Mouse (Mus musculus): Measurements from ENCODE around the gene Adamtsl1. TPM values are rescaled to one million over a fixed set of nuclear protein-coding genes. Genes with fewer than 3 reads are reported as not detected.

The Adamtsl1 gene
- polyA plus RNA-seq, 1 experiment from 2014 or later = 5.2 TPM

GRCm38 (mm10) chr4:85764015-85764450 is 250.1 kb downstream of the Adamtsl1 start:
- ATAC-seq = no peak

DNA sequence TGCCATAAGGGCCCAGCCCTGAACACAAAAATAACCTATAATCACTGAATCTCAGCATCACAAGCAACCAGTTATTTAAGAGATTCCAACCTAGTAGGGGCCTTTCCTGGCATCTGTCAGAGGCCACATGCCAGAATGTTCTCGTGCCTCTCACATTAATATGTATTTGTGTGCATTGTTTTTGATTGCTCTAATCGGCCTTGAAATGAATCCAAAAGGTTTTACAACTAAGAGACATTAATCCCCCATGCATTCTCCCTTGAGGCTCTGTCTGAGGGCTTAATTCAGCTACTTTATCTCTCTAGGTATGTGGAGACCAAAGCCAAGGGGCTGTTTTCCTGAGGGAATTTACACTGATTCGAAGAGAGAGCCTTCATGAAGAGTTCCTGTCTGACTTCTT is 250.5 kb downstream of the Adamtsl1 start:
- DNase-seq (ENCODE audit: low spot score) = no peak
- no peak overlapping the region for H3K4me2 ChIP-seq (replicated peaks; ENCODE audit: low read depth, low read length)
- no peak overlapping the region for H3K4me3 ChIP-seq (ENCODE audit: low read depth, low read length)
- H3K4me1 ChIP-seq (ENCODE audit: insufficient read depth, low read depth, low read length) = no peaks in the 10 kb centered on the region
- no peak for ATAC-seq
- 45% methylated on average over 3 of the region's 3 CpGs for WGBS
- no peak overlapping the region for H3K27ac ChIP-seq (ENCODE audit: low read length)
- no peak for TF ChIP-seq EP300 (IDR thresholded peaks at IDR 0.05)
- TF ChIP-seq CTCF (IDR thresholded peaks at IDR 0.05) = no peak
- no peak overlapping the region for H3K9ac ChIP-seq (replicated peaks; ENCODE audit: low read depth)
- H3K27me3 ChIP-seq (replicated peaks; ENCODE audit: insufficient read depth, low read length) = no peaks in the 10 kb centered on the region
- no peaks in the 10 kb centered on the region for H3K9me3 ChIP-seq (ENCODE audit: low read length)
- H3K36me3 ChIP-seq (ENCODE audit: insufficient read depth, low read length) = no peaks in the 10 kb centered on the region

More at GRCm38 (mm10) chr4:85764015-85764450, 250.1 kb downstream of the Adamtsl1 start:
- no peak overlapping the region for H3K27ac ChIP-seq (ENCODE audit: low read length)
- no peaks in the 10 kb centered on the region for H3K9me3 ChIP-seq (ENCODE audit: low read length)
- no peak for DNase-seq (ENCODE audit: low spot score)
- no peaks in the 10 kb centered on the region for H3K4me1 ChIP-seq (ENCODE audit: insufficient read depth, low read depth, low read length)
- 43% methylated on average over 14 of the region's 14 CpGs for WGBS
- no peak overlapping the region for H3K4me2 ChIP-seq (replicated peaks; ENCODE audit: low read depth, low read length)
- H3K9ac ChIP-seq (replicated peaks; ENCODE audit: low read depth) = no peak overlapping the region
- H3K27me3 ChIP-seq (replicated peaks; ENCODE audit: insufficient read depth, low read length) = no peaks in the 10 kb centered on the region
- TF ChIP-seq EP300 (IDR thresholded peaks at IDR 0.05) = no peak
- no peak for TF ChIP-seq CTCF (IDR thresholded peaks at IDR 0.05)
- no peaks in the 10 kb centered on the region for H3K36me3 ChIP-seq (ENCODE audit: insufficient read depth, low read length)
- H3K4me3 ChIP-seq (ENCODE audit: low read depth, low read length) = no peak overlapping the region

DNA sequence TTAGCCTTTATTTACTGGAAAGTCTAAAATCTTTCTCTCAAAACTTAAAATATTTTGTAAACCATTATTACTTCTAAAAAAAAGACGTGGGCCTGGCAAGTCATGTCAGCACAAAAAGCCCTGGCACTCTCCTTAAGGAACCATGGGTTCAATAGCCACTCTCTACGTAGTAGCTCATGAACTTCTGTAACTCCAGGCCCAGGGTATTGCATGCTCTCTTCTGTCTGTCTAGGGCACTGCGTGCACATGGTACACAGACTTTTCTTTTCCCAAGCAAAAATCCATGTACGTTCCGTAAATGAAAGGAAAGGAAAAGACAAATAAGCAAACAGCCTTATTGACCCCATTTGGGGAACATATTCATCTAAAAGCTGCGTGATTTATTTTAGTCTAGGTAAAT is 253.7 kb downstream of the Adamtsl1 start:
- H3K4me1 ChIP-seq (ENCODE audit: insufficient read depth, low read depth, low read length) = no peaks in the 10 kb centered on the region
- no peak overlapping the region for H3K4me2 ChIP-seq (replicated peaks; ENCODE audit: low read depth, low read length)
- H3K36me3 ChIP-seq (ENCODE audit: insufficient read depth, low read length) = no peaks in the 10 kb centered on the region
- H3K27me3 ChIP-seq (replicated peaks; ENCODE audit: insufficient read depth, low read length) = no peaks in the 10 kb centered on the region
- no peaks in the 10 kb centered on the region for H3K9me3 ChIP-seq (ENCODE audit: low read length)
- TF ChIP-seq CTCF (IDR thresholded peaks at IDR 0.05) = no peak
- TF ChIP-seq EP300 (IDR thresholded peaks at IDR 0.05) = no peak
- H3K27ac ChIP-seq (ENCODE audit: low read length) = no peak overlapping the region
- no peak for DNase-seq (ENCODE audit: low spot score)
- ATAC-seq = no peak
- WGBS = 71% methylated on average over 6 of the region's 6 CpGs
- H3K4me3 ChIP-seq (ENCODE audit: low read depth, low read length) = no peak overlapping the region
- no peak overlapping the region for H3K9ac ChIP-seq (replicated peaks; ENCODE audit: low read depth)

GRCm38 (mm10) chr4:85768107-85768506 is 254.1 kb downstream of the Adamtsl1 start:
- Histone ChIP-seq H3K4me2 (replicated peaks; ENCODE audit: low read depth, low read length) (no peak overlapping the region), H3K27ac (ENCODE audit: low read length) (no peak overlapping the region), H3K4me1 (ENCODE audit: insufficient read depth, low read depth, low read length) (no peaks in the 10 kb centered on the region), H3K9ac (replicated peaks; ENCODE audit: low read depth) (no peak overlapping the region), H3K9me3 (ENCODE audit: low read length) (no peaks in the 10 kb centered on the region), H3K36me3 (ENCODE audit: insufficient read depth, low read length) (no peaks in the 10 kb centered on the region), H3K27me3 (replicated peaks; ENCODE audit: insufficient read depth, low read length) (no peaks in the 10 kb centered on the region), H3K4me3 (ENCODE audit: low read depth, low read length) (no peak overlapping the region)
- TF ChIP-seq CTCF (IDR thresholded peaks at IDR 0.05) (no peak), EP300 (IDR thresholded peaks at IDR 0.05) (no peak)
- ATAC-seq = no peak
- no peak for DNase-seq (ENCODE audit: low spot score)
- 62% methylated on average over 5 of the region's 5 CpGs for WGBS

DNA sequence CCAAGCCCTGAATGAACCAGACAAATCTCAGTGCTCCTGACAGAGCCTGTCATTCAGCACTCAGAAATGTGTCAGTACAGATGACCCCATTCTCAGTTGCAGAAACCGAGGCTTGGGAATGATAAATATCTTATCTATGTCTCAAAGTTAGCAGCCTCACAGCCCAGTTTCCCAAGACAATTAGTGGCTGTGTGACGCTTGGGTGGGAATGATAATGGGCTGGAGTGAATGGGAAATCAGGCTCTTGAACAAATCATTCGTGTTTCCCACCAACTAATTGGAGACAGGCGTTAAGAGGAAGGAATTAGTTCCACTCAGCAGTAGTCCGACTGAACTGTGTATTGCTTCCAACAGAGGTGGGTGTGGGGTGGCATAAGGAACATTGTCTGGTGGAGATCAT is 268.5 kb downstream of the Adamtsl1 start:
- Histone ChIP-seq H3K4me3 (ENCODE audit: low read depth, low read length) (no peak overlapping the region), H3K4me2 (replicated peaks; ENCODE audit: low read depth, low read length) (no peak overlapping the region), H3K4me1 (ENCODE audit: insufficient read depth, low read depth, low read length) (no peaks in the 10 kb centered on the region), H3K9me3 (ENCODE audit: low read length) (no peaks in the 10 kb centered on the region), H3K27me3 (replicated peaks; ENCODE audit: insufficient read depth, low read length) (no peaks in the 10 kb centered on the region), H3K9ac (replicated peaks; ENCODE audit: low read depth) (no peak overlapping the region), H3K36me3 (ENCODE audit: insufficient read depth, low read length) (no peaks in the 10 kb centered on the region), H3K27ac (ENCODE audit: low read length) (no peak overlapping the region)
- ATAC-seq = no peak
- TF ChIP-seq CTCF (IDR thresholded peaks at IDR 0.05) = no peak
- no peak for TF ChIP-seq EP300 (IDR thresholded peaks at IDR 0.05)
- 51% methylated on average over 5 of the region's 5 CpGs for WGBS
- no peak for DNase-seq (ENCODE audit: low spot score)

- Histone ChIP-seq H3K27me3 (replicated peaks; ENCODE audit: insufficient read depth, low read length) (no peaks in the 10 kb centered on the region), H3K4me2 (replicated peaks; ENCODE audit: low read depth, low read length) (no peak overlapping the region), H3K4me1 (ENCODE audit: insufficient read depth, low read depth, low read length) (no peaks in the 10 kb centered on the region), H3K9ac (replicated peaks; ENCODE audit: low read depth) (no peak overlapping the region), H3K27ac (ENCODE audit: low read length) (no peak overlapping the region), H3K4me3 (ENCODE audit: low read depth, low read length) (no peak overlapping the region), H3K9me3 (ENCODE audit: low read length) (no peaks in the 10 kb centered on the region), H3K36me3 (ENCODE audit: insufficient read depth, low read length) (no peaks in the 10 kb centered on the region)
- DNase-seq (ENCODE audit: low spot score) (no peak), ATAC-seq (no peak)
- TF ChIP-seq EP300 (IDR thresholded peaks at IDR 0.05) (no peak), CTCF (IDR thresholded peaks at IDR 0.05) (no peak)
- 57% methylated on average over 6 of the region's 6 CpGs for WGBS
These were observed 269.9 kb downstream of the Adamtsl1 start for GRCm38 (mm10) chr4:85783768-85784379.

DNA sequence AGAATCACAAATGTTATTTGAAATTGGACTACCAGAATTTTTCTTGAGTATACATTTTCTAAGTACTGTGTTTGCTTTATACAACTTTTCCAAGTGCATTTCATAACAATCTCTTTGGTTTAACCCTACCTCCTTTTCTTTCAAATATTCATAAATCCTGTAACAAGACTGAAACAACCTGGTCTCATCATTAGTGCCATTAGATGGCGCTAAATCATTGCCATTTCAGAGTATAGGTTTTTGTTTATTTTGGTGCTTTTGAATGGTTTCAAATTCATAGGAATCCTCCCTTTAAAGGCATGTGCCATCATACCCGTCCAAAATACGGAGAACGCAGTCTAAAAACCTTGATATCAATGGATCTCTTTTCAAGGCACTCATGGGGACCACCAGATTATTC is 270.5 kb downstream of the Adamtsl1 start:
- Histone ChIP-seq H3K27me3 (replicated peaks; ENCODE audit: insufficient read depth, low read length) (no peaks in the 10 kb centered on the region), H3K36me3 (ENCODE audit: insufficient read depth, low read length) (no peaks in the 10 kb centered on the region), H3K4me2 (replicated peaks; ENCODE audit: low read depth, low read length) (no peak overlapping the region), H3K4me1 (ENCODE audit: insufficient read depth, low read depth, low read length) (no peaks in the 10 kb centered on the region), H3K27ac (ENCODE audit: low read length) (no peak overlapping the region), H3K9me3 (ENCODE audit: low read length) (no peaks in the 10 kb centered on the region), H3K4me3 (ENCODE audit: low read depth, low read length) (no peak overlapping the region), H3K9ac (replicated peaks; ENCODE audit: low read depth) (no peak overlapping the region)
- DNase-seq (ENCODE audit: low spot score) (no peak), ATAC-seq (no peak)
- peak; percentile 32; the same call in 1 of the 2 replicates for TF ChIP-seq CTCF (IDR thresholded peaks at IDR 0.05)
- TF ChIP-seq EP300 (IDR thresholded peaks at IDR 0.05) = no peak
- WGBS = 67% methylated on average over 4 of the region's 4 CpGs
